12 mouse cellular contexts compared by ENCODE assay signal in the genomic region with DNA sequence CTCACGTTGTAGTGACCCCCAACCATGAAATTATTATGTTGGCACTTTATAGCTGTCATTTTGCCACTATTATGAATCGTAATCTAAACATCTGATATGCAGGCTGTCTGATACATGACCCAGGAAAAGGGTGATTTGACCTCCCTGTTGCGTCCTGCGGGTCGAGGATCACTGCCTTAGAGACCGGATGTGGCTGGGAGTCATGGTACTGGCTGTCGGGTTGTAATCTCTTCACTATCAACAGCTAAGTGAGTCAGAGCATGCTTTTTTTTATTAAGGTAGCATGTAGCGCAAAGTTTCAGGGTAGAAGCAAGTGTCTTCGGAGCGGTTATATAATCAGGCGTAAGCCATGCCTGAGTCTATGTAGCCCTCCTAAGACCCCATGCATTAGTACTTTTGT.
"Had no signal": no experiment of that assay in that cellular context is flagged by ENCODE, and none has a peak within 500 bp of the region (broad histone marks: within the 10 kb centered on the region; RNA-seq: fewer than 3 reads in every experiment).

No protein-coding gene starts in this region.

- DNase-seq: retina, postnatal 1 day; right cerebral cortex, adult 18-20 months; right cerebral cortex, postnatal 14 days; right cerebral cortex, postnatal 25 days; right cerebral cortex, postnatal 4 days; spleen, adult 18-20 months; thymus, adult 18-20 months; thymus, adult 2 months; thymus, postnatal 14 days; thymus, postnatal 25 days; thymus, postnatal 36 days; thymus, postnatal 4 days had no signal
